Mouse (Mus musculus): ENCODE measurements around the gene Ube3a.
A peak's percentile ranks its signal among the peaks of the same experiment; 100 is the strongest.

Gene Ube3a

DNA sequence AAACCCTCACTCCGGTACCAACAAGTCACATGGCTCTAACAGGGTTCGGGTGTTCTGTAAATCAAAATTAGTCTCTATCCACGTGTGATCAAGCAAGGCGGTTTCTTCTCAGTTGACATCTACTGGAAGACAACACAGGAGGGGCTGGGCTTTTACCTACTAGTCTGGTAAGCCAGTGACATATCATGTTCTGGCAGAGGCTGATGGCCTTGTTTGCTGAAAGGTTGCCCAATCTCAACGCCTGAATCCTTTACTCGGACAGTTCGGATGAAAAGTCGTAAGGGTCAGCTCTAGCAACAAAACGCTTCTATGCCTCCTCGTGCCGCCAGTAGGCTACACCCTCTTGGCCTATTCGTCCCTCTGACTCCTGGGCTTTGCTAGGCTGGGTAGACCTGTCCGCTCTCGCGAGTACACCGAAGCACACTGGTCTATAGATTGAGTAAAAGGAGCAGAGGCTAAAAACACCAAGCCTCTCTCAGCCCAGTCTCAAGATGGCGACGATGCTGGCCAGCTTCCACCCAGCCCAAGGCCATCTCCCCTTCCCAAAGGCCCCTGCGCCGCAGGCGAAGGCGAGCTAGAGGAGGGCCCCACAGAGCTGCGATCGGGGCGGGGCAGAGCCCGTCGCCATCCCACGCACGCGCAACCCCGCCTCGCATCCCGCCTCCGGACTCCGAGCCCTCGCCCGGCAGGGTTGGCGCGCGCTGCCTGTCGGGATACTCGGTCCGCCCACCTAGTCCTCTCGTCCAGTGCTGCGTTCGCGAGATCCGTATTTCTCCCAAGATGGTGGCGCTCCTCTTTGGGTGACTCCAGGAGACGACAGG lies at the start of gene Ube3a:
Ube3a (plus strand) TSS at position 706 of the 821 bp plus-strand sequence.
- DNase-seq: peak; percentile 98 to 99

DNA sequence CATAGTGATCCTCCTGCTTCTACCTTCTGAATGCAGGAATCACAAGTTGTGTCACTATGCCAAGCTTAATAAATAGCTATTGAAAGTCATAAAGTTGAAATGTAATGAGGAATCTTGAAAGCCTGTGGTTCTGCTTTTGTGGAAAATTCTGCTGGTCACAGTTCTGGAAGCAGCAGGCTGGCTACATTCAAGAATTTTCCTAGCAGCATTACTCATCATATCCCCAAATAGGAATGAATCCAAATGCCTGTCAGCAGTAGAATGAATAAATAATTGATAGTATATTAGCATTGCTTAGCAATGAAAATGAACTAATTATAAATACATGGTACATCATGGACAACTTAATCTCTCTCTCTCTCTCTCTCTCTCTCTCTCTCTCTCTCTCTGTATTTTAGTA lies 35.7 kb upstream of the Ube3a start:
- no peak for DNase-seq

DNA sequence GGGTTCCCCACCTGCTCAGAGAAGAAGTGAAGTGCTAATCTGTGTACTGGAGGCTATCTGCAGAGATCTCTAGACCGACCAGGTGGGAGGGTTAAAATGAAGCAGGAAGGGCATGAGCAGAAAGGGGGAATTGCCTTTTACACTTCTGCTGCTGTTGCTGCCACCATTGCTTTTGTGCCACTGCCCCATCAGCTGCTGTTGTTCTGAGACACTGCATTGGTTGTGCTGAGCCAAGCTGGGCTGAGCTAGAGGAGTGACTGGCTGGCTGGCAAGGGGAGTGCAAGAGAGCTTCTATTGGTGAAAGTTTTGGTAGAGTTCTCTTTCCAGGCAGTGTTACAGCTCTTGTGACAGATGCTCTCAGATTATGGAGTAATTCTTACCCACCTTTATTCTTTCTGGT lies 13.6 kb upstream of the Ube3a start:
- no peak for DNase-seq

DNA sequence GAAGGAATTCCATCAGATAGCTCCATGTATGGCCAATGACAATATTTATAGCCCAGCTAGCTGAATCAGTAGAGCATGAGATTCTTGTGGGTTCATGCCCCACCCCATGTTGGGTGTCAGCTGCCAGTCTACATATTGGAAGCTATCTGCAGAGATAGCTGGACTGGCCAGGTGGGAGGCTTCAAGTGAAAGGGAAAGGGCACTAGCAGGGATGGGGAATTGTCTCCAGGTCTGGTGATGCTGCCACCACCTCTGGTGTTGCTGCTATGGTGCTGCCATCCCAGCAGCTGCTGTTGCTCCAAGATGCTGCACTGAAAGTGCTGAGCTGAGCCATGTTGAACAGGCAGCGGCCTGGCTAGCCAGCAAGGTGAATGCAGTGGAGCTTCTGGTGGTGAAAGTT lies 7.3 kb upstream of the Ube3a start:
- DNase-seq: no peak

DNA sequence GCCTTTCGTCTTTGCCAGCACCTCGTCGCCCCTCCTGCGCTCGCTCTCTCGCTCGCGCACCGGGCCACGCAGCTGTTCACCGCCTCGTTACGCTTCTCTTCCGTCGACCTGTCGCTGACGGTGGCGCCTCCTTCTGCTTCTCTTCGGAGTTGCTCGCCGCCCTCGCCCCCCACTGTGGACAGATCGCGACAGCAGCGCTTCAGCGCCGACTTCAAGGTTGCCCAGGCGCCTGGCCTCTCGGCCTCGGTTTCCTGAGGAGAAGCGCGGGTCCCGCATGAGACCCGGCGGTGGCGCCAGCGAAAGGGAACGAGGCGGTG lies 274 bp downstream of the Ube3a start:
- no peak for DNase-seq

DNA sequence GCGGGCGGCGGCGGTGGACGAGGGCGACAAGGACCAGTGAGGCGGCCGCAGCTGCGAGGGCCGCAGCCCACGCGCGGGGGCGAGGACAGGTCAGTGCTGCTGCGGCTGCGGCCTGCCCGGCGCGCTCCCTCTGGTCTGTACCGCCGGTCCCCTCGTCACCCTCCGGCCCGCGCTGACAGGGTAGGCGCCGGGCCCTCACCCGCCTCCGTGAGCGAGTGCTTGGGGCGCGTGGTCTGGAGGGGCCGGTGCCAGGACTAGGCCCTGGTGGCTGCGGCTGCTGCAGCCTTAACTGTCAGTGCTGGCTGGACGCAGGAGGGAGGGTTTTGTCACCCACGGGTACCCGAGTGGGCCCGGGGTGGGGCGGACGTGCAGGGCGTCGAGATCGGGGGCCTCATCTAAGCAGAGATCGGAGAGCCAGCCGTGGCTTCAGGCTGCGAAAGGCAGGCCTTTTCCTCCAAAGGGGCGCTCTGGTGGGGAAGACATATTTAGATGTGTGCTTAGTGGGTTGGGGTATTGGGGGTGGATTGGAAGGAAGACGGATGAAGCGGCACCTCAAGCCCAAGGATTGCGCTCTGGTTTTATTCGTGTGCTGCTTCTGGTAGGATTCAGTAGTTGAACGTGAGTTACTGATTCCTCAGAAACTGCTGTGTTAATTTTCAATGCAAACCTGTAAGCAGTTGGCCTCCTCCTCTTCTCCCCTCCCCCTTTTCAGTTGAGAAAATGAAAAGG lies 797 bp downstream of the Ube3a start:
- DNase-seq: peak; percentile 62 to 68

DNA sequence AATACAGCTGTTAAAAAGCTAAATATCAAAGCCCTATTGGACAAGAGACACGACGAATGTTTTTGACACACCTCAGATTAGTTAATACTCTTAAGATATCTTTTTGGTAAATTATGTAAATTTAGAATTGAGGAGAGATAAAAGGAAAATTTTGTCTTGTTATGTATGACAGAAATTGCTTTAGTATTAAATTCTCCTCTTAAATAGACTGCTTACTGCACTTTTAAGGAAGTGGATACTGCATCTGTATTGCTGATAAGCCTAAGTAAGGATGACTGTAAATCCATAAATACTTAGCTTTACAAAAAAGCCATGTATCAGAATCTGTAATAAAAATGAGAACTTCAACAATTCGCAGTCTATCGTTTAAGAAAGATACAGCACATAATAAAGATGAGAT lies 1.8 kb downstream of the Ube3a start:
- no peak for DNase-seq

DNA sequence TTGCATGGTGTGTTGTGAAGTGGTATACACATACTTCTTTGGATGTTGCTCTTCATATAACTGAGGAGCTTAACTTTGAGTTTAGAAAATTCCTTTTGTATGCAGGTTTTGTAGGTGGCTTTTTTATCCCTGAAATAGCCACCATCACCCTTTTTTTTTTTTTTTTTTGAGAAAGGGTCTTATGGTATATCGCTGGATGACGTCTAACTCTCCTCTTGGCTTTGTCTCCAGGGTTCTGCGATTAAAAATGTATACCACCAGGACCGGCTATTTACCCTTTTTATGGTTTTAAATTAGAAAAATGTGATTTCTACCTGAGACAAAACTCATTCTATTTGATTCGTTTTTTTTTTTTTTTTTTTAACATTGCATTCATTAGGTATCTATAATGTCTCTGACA lies 2.2 kb downstream of the Ube3a start:
- no peak for DNase-seq

DNA sequence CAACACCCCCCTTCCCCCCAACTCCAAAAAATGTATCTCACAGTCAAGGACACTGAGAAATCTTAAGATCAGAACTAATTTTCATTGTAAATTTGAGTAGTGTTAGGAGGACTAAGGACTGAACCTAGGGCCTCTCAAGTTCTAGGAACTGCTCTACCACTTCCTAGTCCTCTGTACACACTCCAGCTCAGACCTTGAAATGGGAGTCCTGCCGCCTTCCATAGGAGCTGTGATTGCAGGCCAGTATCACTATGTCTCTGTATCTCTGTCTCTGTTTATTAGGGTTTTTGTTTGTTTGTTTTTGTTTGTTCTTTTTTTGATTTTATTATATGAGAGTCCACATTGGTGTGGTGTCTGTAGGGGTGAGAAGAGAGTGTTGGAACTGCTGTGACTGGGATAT lies 3.4 kb downstream of the Ube3a start:
- DNase-seq: no peak

DNA sequence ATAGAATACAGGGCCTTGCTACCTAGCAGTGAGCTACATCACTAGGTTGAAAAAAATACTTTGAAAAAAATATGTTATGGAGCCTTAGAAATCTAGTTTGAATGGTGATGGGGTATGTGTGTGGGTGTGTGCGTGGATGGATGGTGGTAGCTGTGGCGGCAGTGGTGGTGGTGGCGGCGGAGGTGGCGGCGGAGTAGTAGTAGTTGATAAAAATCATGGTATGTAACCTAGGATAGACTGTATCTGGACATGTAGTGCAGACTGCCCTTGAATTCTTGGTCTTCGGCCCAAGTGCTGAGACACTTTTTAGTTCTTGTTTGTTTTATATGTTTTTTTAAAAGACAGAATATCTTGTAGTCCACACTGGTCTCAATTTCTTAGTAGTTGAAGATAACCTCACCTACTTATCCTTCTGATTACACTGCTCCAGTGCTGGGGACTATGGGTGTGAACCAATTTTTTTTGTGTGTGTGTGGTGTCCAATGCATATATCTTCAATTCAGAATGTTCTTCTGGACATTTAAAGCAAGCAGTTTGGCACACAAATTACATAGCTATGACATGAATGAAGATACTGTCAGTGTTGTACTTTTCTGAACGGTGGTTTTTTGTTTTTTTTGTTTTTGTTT lies 6.3 kb downstream of the Ube3a start:
- no peak for DNase-seq

DNA sequence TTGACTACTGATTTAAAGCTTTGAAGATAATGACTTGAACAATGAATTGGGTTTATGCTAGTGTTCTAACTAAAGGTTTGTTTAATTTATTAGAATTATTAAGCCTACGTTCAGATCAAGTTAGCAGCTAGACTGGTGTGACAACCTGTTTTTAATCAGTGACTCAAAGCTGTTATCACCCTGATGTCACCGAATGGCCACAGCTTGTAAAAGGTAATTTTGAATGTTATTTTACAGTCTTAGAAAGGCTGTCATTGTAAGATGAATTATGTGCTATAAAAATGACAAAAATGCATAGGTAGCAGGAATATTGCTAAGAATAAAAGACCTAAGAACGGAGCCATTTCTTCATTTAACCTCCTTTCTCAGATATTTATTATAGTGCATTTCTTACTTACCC lies 14.7 kb downstream of the Ube3a start:
- no peak for DNase-seq

DNA sequence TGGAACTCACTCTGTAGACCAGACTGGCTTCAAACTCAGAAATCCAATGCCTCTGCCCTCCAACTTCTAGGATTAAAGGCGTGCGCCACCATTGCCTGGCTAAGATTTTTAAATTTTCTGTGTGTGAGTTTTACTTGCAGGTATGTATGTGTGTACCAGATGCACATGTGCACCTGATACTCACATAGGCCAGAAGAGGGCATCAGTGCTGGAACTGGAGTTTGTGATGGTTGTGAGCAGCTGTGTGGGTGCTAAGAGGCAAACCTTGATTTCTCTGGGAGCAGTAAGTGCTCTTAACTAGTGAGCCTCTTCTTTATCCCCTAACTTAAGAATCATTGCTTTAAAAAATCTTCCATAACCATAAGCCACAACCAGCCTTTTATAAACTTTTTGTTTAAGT lies 17.0 kb downstream of the Ube3a start:
- no peak for DNase-seq

DNA sequence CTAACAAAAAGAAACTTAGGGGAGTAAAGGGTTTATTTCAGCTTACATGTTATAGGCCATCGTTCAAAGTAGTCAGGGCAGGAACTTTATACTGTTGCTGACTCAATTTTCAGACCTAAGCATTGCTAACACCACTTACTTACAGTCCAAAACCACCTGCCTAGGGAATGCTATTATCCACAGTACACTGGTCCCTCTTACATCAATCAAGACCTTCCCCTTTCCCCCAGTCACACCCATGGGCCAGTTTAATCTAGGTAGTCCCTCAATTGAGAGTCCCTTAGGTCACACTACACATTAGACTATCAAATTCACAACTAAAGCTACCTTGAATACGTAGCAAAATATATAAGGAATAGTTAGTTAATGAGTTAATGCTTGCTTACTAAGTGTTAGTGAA lies 24.8 kb downstream of the Ube3a start:
- no peak for DNase-seq

DNA sequence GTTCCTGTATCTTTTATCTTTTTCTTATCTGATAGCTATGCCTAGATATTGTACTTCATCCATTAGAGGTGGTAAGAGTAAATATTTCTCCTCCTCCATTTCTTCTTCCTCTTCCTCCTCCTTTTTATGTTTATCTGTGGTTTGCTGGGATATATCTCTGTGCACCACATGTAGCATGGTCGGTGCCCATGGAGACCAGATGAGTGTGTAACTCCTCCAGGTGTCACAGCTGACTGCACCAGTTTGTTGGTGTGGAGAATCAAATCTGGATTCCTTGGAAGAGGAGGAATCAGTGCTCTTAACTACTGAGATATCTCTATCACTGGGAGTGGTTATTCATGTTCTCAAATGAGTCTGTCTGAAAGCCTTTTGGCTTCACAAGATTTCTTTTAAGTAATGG lies 37.0 kb downstream of the Ube3a start:
- DNase-seq: no peak

DNA sequence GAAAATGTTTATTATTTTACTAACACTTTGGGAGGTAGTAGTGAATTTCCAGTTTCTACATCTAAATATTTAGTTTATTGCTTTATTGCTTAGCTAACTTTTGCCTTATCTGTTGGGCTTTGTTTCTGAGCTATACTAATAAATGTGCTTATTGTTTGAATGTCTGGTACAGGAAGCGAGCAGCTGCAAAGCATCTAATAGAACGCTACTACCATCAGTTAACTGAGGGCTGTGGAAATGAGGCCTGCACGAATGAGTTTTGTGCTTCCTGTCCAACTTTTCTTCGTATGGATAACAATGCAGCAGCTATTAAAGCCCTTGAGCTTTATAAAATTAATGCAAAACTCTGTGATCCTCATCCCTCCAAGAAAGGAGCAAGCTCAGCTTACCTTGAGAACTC lies 43.2 kb downstream of the Ube3a start:
- DNase-seq: no peak

DNA sequence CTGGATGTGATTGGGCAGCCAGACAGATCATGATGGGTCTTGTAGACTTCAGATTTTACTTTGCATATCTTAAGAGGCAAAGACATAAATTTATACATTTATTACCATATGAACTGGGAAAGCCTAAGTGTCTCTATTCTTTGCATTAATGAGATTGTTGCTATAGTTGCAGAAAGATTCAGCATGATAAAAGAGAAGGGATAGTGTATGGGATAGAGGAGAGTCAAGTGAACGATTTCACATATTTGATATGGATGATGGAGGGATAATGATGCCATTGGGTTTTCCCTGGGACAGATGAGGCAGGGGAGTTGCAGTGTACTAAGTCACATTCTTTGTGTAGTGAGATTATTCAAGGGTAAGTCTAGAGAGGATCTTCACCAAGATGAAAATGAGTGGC lies 84.0 kb downstream of the Ube3a start:
- DNase-seq: no peak

DNA sequence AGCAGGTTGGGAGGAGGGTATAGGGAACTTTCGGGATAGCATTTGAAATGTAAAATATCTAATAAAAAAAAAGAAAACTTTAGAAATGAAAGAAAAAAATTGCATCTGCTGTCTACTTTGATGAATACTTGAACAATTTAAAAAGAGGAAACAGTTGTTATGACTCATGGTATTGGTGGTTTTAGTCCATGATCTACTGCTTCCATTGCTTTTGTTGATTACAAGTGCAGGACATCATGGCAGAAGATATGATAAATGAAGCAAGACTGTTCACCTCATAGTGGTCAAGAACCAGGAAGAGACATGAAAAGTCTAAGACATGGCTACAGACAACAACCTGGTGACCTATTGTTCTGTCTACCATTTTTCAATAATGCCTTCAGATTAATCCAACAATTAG lies 94.2 kb downstream of the Ube3a start:
- no peak for DNase-seq
